Mouse (Mus musculus) adrenal gland, adult 2 months (tissue): ENCODE measurements around the gene Olfr411. TPM values are rescaled to one million over a fixed set of nuclear protein-coding genes. Genes with fewer than 3 reads are reported as not detected.
A peak's percentile ranks its signal among the peaks of the same experiment; 100 is the strongest.

Experiments
- DNase-seq: peaks from one replicate; pipeline ENCODE4 v3.0.0; 2021
- long read RNA-seq: library from polyadenylated mRNA; stranded (forward); transcript quantifications from one replicate; pipeline ENCODE4 v2.0.0, GENCODE M21; 2021
- polyA plus RNA-seq: library from polyadenylated mRNA; depleted of rRNA; stranded (reverse); fragments of >200 nt; gene quantifications from 2 replicates; pipeline ENCODE4 v1.2.3, GENCODE M21; 2012; rRNA removed
- total RNA-seq, 2 experiments: library from RNA; stranded (reverse); gene quantifications; 2 replicates each; pipeline ENCODE4 v1.2.3; 2021

Gene Olfr411
- total RNA-seq = not detected
- polyA plus RNA-seq = not detected in 2 replicates
- long read RNA-seq = 0 reads

- DNase-seq = no peak
Measured at GRCm38 (mm10) chr11:74352550-74352949, at the start of gene Olfr411. Gene Olfr411, minus strand, starts transcription at chr11:74352650.

- DNase-seq = no peak
Measured at GRCm38 (mm10) chr11:74402126-74402525, 49.7 kb upstream of the Olfr411 start.

DNA sequence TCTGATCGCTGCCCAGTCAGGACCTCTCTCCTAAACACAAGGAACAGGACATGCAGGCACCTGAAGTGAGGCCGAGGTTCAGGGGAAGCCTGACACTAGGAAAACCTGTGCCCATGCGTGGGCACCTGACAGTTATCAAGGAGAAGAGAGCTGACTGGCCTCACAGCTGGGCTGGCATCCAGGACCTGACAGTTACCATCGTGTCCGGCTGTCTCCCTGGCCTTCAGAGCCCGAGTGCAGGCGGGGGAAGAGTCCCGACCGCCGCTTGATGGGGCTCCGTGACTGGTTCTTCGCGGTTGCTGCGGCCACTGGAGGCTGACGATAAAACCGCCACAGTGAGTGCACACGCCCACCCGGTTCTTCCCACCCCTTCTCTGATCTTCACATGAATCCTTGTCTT, 43.1 kb upstream of the Olfr411 start:
- peak; percentile 64 for DNase-seq

- DNase-seq = peak; percentile 61
Measured at GRCm38 (mm10) chr11:74393489-74393888, 41.0 kb upstream of the Olfr411 start.

- DNase-seq = no peak
Measured at GRCm38 (mm10) chr11:74392903-74393302, 40.5 kb upstream of the Olfr411 start.

DNA sequence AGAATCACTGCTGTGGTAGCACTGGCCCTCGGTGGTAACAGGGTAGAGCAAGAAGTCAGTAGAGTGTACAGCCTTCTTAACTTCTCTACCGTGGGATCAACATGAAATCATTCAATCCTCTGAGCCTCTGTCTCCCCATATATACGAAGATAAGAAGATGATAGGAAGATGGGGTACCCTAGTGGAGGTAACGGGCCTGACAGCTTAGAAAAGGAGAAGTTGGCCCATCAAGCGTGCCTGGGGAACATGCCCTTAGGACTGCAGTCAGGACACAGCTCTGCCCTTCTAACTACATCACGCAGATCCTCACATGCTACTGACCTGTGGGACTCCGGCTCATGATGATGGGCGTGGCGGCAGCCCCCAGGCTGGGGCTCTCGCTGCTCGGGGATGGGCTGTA, 39.4 kb upstream of the Olfr411 start:
- DNase-seq = no peak

DNA sequence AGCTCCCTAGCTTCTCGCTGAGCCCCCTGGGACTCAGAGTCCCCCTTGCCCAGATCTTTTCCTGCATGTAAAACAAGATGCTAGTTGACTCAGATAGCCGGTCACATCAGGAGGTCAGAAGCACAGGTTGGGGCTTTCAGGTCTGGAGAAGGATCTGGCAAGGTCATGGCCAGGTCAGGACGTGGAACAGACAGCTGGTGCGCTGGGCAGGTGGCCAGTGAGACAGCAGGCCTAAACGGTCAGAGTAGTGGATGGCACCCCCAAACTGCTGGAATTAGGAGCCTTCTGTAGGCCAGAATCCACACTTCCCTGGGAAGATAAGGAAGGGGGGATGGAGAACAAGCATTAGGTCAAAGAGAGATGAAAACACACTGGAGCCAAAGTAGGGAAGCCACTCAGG, 34.8 kb upstream of the Olfr411 start:
- no peak for DNase-seq

DNA sequence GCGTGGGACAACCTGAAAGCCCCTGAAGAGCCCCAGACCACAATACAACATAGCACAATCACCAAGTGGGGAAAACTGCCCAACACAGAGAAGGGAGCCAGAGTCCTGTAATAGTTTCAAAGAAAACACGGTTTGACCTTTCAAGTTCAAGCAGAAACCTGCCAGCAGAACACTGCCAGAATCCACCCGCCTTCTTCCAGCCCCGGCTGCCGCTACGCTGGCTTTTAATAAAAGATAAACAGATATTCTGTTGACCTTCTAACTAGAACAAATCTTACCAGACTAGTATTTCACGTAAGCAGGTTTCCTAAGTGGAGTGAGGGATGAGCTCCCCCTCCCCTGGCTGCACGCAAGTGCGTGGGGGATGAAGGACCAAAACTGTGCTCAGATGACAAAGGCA, 33.2 kb upstream of the Olfr411 start:
- peak; percentile 41 for DNase-seq

GRCm38 (mm10) chr11:74379166-74379873, 26.9 kb upstream of the Olfr411 start:
- DNase-seq = peak; percentile 38

DNA sequence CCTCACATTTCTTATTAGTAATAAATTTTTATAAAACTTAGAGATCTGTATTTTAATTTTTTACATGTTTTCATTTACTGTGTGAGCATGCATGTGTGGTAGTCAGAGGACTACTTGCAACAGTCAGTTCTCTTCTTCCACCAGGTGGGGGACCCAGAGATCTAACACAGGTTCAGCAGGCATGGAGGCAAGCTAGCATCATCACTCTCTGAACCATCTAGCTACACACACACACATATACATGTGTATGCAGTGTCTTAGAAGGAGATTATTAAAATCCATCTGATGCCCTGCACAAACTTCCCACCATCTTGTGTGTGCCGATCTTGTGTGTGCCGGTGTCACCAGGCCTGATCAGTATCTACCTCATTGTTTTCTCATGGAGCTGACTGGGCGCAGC, 24.4 kb upstream of the Olfr411 start:
- DNase-seq = peak; percentile 47

DNA sequence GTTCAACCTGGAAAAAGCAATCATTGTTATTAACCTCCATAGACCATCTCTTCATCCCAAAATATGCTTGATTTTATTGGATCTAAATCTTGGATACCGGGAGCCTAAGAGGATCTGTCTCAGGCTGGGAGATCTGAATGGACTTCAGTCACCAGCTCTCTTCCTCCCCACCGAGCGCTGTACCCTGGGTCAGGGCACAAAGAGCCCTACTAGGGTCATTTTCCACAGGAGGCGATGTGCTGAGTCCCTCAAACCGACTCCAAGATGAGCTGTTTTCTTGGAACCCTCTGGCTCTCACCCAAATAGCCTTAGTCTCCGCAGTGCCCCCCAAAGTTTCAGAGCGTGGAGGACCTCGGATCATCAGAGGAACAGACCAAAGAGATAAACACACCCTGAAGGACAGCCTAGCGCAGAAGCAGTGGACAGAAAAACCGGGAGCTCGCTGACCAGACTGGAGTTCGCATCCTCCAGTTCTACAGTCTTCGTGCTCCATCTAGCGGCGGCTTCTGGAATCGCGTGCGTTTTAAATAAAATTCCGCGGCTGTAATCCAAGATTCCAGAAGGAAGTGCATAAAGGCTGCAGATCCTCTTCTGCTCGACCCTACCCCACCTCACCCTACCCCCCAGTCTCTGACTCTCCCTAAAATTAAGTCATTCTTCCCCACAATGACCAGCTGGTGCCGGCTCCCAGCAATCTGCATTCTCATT, 19.1 kb upstream of the Olfr411 start:
- DNase-seq = peak; percentile 70

DNA sequence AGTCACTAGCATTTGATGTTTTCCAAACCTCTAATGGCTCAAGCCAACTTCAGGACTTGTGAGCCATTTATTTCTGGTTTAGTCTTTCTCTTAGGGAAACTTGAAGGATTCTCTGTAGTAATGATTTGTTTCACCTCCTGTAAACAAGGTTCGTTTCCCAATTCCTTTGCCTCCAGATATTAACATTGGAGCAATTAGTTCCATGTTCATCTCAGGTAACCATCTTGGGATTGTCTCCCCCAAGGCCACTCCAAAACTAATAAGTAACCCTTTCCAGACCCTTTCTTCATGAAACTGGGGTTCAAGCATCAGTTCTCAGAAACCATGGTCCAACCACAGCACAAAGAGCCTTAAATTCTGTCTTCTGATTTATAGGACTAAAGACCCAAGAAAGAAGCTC, 9.3 kb upstream of the Olfr411 start, which contains the start of gene Olfr412:
TSS of gene Olfr412 (plus strand) at position 301 of the 400 bp plus-strand sequence.
- no peak for DNase-seq

DNA sequence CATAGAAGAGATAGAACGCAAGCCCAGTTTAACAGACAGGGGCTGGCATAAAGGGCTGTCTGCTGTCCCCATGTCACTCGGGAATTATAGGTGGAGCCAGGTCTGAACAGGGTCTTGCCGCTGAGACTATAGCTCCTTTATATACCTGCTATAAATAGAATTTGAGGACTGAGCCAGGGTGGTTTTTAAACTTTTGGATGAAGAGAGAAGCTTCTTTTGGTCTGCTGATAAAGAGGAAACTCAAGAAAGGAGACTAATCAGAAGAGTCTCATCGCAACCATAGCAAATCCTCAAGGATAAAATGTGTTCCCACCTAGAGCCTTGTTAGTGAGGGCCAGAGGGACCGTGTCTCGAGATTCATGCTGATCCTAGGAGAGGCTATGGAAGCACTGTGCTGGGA, 14.5 kb downstream of the Olfr411 start, which contains the start of gene Olfr410:
TSS of gene Olfr410 (minus strand) at position 101 of the 400 bp plus-strand sequence.
- DNase-seq = no peak

DNA sequence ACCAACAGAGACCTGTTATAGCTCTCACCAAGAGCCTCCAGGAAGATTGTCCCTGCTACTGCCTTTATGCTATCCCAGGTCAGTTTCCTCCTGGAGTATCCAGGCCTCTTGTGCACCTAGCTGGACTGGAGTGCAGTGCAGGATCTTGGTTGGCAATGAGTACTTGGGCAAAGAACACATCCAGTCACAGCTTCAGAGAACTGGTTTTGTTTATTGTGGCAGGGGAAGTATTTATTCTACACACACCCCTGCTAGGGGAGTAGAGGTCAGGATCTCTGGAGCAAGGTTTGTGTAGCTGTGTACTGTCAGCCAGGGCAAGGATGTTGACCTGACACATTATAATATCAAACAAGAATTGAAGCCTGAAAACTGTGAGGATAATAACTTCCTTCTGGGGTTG, 23.7 kb downstream of the Olfr411 start:
- no peak for DNase-seq

DNA sequence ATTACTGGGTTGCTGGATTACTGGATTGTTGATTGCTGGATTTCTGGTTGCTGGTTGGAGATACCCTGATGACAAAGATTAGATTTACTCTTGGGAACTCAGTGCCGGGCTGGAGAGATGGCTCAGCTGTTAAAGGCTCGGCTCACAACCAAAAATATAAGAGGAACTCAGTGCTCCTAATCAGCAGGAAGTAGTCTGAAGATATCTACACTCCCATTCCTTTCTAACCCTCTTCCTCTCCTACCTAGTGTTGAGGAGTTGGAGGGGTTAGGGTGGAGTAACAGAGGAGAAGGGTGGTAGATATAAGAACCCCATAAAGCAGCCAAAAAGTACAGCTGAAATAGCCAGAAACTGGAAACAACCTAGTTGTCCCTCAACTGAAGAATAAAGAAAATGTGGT, 26.4 kb downstream of the Olfr411 start:
- no peak for DNase-seq

Other genes with a start within 250 kb of the Olfr411 start
- not detected for gene Olfr401, start 238.9 kb downstream of the Olfr411 start, total RNA-seq
- not detected in 2 replicates for gene Olfr401, start 238.9 kb downstream of the Olfr411 start, polyA plus RNA-seq
- gene Olfr402, start 199.1 kb downstream of the Olfr411 start, total RNA-seq = not detected
- gene Olfr402, start 199.1 kb downstream of the Olfr411 start, polyA plus RNA-seq = not detected in 2 replicates
- not detected for gene Olfr403, start 166.4 kb downstream of the Olfr411 start, total RNA-seq
- gene Olfr403, start 166.4 kb downstream of the Olfr411 start, polyA plus RNA-seq = not detected in 2 replicates
- not detected for gene Olfr43, start 141.3 kb downstream of the Olfr411 start, total RNA-seq
- gene Olfr43, start 141.3 kb downstream of the Olfr411 start, polyA plus RNA-seq = not detected in 2 replicates
- gene Olfr406, start 92.8 kb downstream of the Olfr411 start, total RNA-seq = not detected
- not detected in 2 replicates for gene Olfr406, start 92.8 kb downstream of the Olfr411 start, polyA plus RNA-seq
- not detected for gene Olfr59, start 68.9 kb downstream of the Olfr411 start, total RNA-seq
- not detected in 2 replicates for gene Olfr59, start 68.9 kb downstream of the Olfr411 start, polyA plus RNA-seq
- gene Olfr410, start 14.6 kb downstream of the Olfr411 start, total RNA-seq = not detected
- not detected in 2 replicates for gene Olfr410, start 14.6 kb downstream of the Olfr411 start, polyA plus RNA-seq
- gene Olfr412, start 9.4 kb upstream of the Olfr411 start, total RNA-seq = not detected
- not detected in 2 replicates for gene Olfr412, start 9.4 kb upstream of the Olfr411 start, polyA plus RNA-seq